Mouse (Mus musculus) heart, embryonic 16.5 days (tissue): ENCODE data around the gene Itgb6. TPM values are rescaled to one million over a fixed set of nuclear protein-coding genes. Genes with fewer than 3 reads are reported as not detected.

Source experiments
- ATAC-seq: fragments of 200-750 bp; cut with Nextera tagmentation; replicated peaks from 2 replicates; pipeline ENCODE4 v1.8.0; 2017; ENCODE audit warnings: moderate number of reproducible peaks; ENCODE audit not compliant: insufficient read depth, low FRiP score; ENCODE audit errors: extremely low read depth
- H3K27ac ChIP-seq: fragments of 300-500 bp; sonication (generic); 2 replicates; pipeline ENCODE4 v1.5.1; 2014; ENCODE audit warnings: mild to moderate bottlenecking, low read length, control low read depth, moderate library complexity
- H3K27me3 ChIP-seq: fragments of 300-500 bp; sonication (generic); 2 replicates; pipeline ENCODE4 v1.6.1; 2014; ENCODE audit warnings: low read length, mixed read lengths; ENCODE audit not compliant: control insufficient read depth, insufficient read depth
- H3K36me3 ChIP-seq: fragments of 300-500 bp; sonication (generic); 2 replicates; pipeline ENCODE4 v1.6.1; 2014; ENCODE audit not compliant: control insufficient read depth, insufficient read depth
- H3K4me1 ChIP-seq: fragments of 300-500 bp; sonication (generic); 2 replicates; pipeline ENCODE4 v1.6.1; 2014; ENCODE audit warnings: low read length, mixed read lengths; ENCODE audit not compliant: control insufficient read depth, insufficient read depth
- H3K4me2 ChIP-seq: fragments of 300-500 bp; sonication (generic); 2 replicates; pipeline ENCODE4 v1.6.1; 2014; ENCODE audit warnings: low read depth, mild to moderate bottlenecking, control low read depth, low read length
- H3K4me3 ChIP-seq: fragments of 300-500 bp; sonication (generic); 2 replicates; pipeline ENCODE4 v1.5.1; 2014; ENCODE audit warnings: mild to moderate bottlenecking, control low read depth, low read length
- H3K9ac ChIP-seq: fragments of 300-500 bp; sonication (generic); 2 replicates; pipeline ENCODE4 v1.6.1; 2014; ENCODE audit warnings: low read length, control low read depth
- H3K9me3 ChIP-seq: fragments of 300-500 bp; sonication (generic); replicated peaks from 2 replicates; pipeline ENCODE4 v1.6.1; 2016; ENCODE audit warnings: low read length; ENCODE audit not compliant: control insufficient read depth
- WGBS: fragments of 180-500 bp; shearing (Covaris S2); extraction: QIAGEN DNeasy Blood & Tissue Kit; methylation state at CpG from one replicate; pipeline ENCODE4 v1.1.7; 2014; 5-methylcytosine and 5-hydroxymethylcytosine counted together
- polyA plus RNA-seq: library from polyadenylated mRNA; unstranded; fragments of >200 nt; fragmentation: Nextera tagmentation; extraction: Ambion mirVana; gene quantifications from 2 replicates; pipeline ENCODE4 v1.2.1, GENCODE M21; 2015

Itgb6 gene
- polyA plus RNA-seq, 1 experiment from 2014 or later: 0.28 TPM

DNA sequence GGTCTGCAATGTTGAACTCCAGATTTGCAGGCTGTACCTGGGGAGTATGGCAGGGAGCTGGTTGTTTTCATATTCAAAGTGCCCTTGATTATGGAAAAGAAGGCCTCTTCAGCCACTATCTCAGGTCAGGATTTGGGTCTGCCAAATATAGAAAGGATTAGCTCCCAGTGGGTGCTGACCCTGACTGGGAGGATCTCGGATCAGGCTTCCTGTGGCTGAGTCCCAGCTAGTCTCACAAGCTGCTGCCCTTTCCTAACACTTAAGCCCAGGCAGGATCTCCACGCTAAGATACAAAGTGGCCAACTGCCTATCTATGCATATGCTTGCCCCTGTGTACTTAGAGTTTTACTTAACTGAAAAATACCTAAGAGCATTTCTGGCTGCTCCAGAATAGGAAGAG lies 170.8 kb downstream of the Itgb6 start:
- Histone ChIP-seq H3K36me3 (no peaks in the 10 kb centered on the region), H3K4me2 (no peak overlapping the region), H3K9me3 (no peaks in the 10 kb centered on the region), H3K9ac (no peak overlapping the region), H3K27ac (no peak overlapping the region), H3K4me3 (no peak overlapping the region), H3K27me3 (no peaks in the 10 kb centered on the region), H3K4me1 (peaks cover 16% of the 10 kb centered on the region)
- WGBS: 37% methylated on average over 2 of the region's 2 CpGs
- no peak for ATAC-seq

- Histone ChIP-seq H3K4me3 (no peak overlapping the region), H3K4me2 (no peak overlapping the region), H3K9me3 (no peaks in the 10 kb centered on the region), H3K27me3 (no peaks in the 10 kb centered on the region), H3K36me3 (no peaks in the 10 kb centered on the region), H3K4me1 (peaks cover 16% of the 10 kb centered on the region), H3K27ac (no peak overlapping the region), H3K9ac (no peak overlapping the region)
- no peak for ATAC-seq
- WGBS: 94% methylated on average over 8 of the region's 8 CpGs
Measured at GRCm38 (mm10) chr2:60550521-60550920, 171.9 kb downstream of the Itgb6 start.

- no peak overlapping the region for H3K4me3 ChIP-seq
- no peak overlapping the region for H3K27ac ChIP-seq
- H3K27me3 ChIP-seq: no peaks in the 10 kb centered on the region
- H3K4me2 ChIP-seq: no peak overlapping the region
- ATAC-seq: no peak
- H3K36me3 ChIP-seq: no peaks in the 10 kb centered on the region
- H3K4me1 ChIP-seq: peaks cover 16% of the 10 kb centered on the region
- WGBS: 85% methylated on average over 2 of the region's 2 CpGs
- H3K9me3 ChIP-seq: no peaks in the 10 kb centered on the region
- H3K9ac ChIP-seq: no peak overlapping the region
Measured at GRCm38 (mm10) chr2:60549851-60550250, 172.6 kb downstream of the Itgb6 start.

Other genes with a start within 250 kb of the Itgb6 start
- 1.5 and 1.8 TPM in 2 replicates for gene Pla2r1, start 169.3 kb downstream of the Itgb6 start, polyA plus RNA-seq
- gene Rbms1, start 240.5 kb upstream of the Itgb6 start, polyA plus RNA-seq: 90.0 and 102 TPM in 2 replicates